Mouse (Mus musculus) heart, adult 18-20 months (tissue): ENCODE data around the gene Gap43. TPM values are rescaled to one million over a fixed set of nuclear protein-coding genes. Genes with fewer than 3 reads are reported as not detected.

ENCODE experiments used
- microRNA-seq, 2 experiments: library from miRNA; unstranded; fragments of <30 nt; microRNA quantifications; one replicate each; pipeline ENCODE4 v1.2.0; 2022
- total RNA-seq, 2 experiments: library from RNA; stranded (reverse); gene quantifications; 2 replicates each; pipeline ENCODE4 v1.2.3; 2021

The Gap43 gene
- total RNA-seq, 2 experiments from 2014 or later, result 0.17 to 0.41 TPM

Small RNA genes within 50 kb of the gene (microRNA-seq; reads per million reads assigned to microRNA genes)
- gene Mir6540, result 0 to 1.4 reads per million in 2 experiments
